Mouse (Mus musculus) c-Kit-positive CD71-positive TER-119-negative erythroid progenitor cells, embryonic 14.5 days (primary cell): ENCODE results near the gene Med10.
A peak's percentile ranks its signal among the peaks of the same experiment; 100 is the strongest.

Experiments used
- DNase-seq: peaks from one replicate; pipeline ENCODE4 v3.0.0-alpha.2; 2013; ENCODE audit warnings: low read depth

Med10 gene

GRCm38 (mm10) chr13:69830606-69831005 is 28.4 kb downstream of the Med10 start:
- no peak for DNase-seq

GRCm38 (mm10) chr13:69832578-69832977 is 30.4 kb downstream of the Med10 start:
- no peak for DNase-seq

- no peak for DNase-seq
Observed at GRCm38 (mm10) chr13:69833416-69833815, 31.2 kb downstream of the Med10 start.

- DNase-seq: no peak
Observed at GRCm38 (mm10) chr13:69845592-69845991, 43.4 kb downstream of the Med10 start.

- DNase-seq: no peak
Observed at GRCm38 (mm10) chr13:69849579-69849978, 47.4 kb downstream of the Med10 start.

GRCm38 (mm10) chr13:69852313-69852712 is 50.1 kb downstream of the Med10 start:
- DNase-seq: peak; percentile 1

GRCm38 (mm10) chr13:69853425-69854043 is 51.3 kb downstream of the Med10 start:
- no peak for DNase-seq

- DNase-seq: no peak
Observed at GRCm38 (mm10) chr13:69855941-69856340, 53.7 kb downstream of the Med10 start.

GRCm38 (mm10) chr13:69862276-69862675 is 60.1 kb downstream of the Med10 start:
- DNase-seq: no peak

GRCm38 (mm10) chr13:69864911-69865310 is 62.7 kb downstream of the Med10 start:
- DNase-seq: no peak
